Mouse (Mus musculus) stomach, postnatal 0 days (tissue): ENCODE measurements at regions not wholly inside any gene's neighbourhood (a gene's known extent, or its start where the extent isn't known, plus 50 kb on each side); places are given as distances from the start of the nearest gene placed in this dataset.

ENCODE experiments used
- CTCF ChIP-seq: IDR thresholded peaks from 2 replicates; pipeline ENCODE4 v1.5.1; 2016; ENCODE audit warnings: antibody characterized with exemption, low read depth, mild to moderate bottlenecking, moderate library complexity
- EP300 ChIP-seq: optimal IDR thresholded peaks from 2 replicates; pipeline ENCODE3; 2016; ENCODE audit warnings: antibody characterized with exemption

- TF ChIP-seq EP300 = no peak
- no peak for TF ChIP-seq CTCF
Measured at GRCm38 (mm10) chr11:16592766-16593165, 84.5 kb upstream of the Sec61g start.
